Mouse (Mus musculus): ENCODE results near the gene Fam71e1.
A peak's percentile ranks its signal among the peaks of the same experiment; 100 is the strongest.

Gene Fam71e1

DNA sequence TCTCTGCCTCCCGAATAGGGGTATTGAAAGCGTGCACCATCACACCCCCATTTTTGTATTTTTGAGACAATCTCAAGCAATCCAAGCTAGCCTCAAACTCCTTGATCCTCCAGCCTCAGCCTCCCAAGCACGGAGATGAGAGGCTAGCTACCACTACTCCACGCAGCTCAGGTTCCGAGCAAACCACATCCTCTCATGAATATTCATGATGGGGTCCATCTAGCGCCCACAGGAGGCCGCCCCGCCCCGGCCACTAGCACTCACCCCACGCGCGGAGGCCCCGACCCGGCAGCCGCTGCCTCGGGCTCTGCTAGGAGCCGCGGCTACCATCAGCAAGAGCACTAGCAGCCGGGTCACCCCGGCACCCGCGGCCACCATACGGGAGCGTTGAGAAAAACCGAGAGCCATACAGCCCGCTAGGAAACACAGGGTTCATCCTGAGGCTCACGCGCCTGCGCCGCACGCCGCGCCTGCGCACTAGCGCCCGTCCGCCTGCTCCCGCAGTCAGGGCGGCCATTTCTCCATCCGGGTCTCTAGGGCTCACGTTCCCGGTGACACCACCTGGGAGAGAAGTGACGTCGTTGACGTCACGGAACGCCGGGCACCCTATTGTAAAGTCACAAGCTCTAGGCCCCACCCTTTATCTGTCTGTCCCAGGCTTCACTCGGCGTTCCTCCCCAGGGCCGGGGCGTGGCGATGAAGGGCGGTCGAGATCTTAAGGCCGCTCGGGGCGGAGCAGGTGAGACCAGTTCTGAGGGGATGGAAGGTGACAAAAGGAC lies at the start of gene Fam71e1, which contains the start of gene Emc10:
TSS of gene Fam71e1 (plus strand) at position 590 of the 779 bp plus-strand sequence.
TSS of gene Emc10 (minus strand) at position 538 of the 779 bp plus-strand sequence.
- DNase-seq: peak; percentile 96 to 98

- no peak for DNase-seq
These were observed 43.1 kb upstream of the Fam71e1 start for GRCm38 (mm10) chr7:44453256-44453655.

DNA sequence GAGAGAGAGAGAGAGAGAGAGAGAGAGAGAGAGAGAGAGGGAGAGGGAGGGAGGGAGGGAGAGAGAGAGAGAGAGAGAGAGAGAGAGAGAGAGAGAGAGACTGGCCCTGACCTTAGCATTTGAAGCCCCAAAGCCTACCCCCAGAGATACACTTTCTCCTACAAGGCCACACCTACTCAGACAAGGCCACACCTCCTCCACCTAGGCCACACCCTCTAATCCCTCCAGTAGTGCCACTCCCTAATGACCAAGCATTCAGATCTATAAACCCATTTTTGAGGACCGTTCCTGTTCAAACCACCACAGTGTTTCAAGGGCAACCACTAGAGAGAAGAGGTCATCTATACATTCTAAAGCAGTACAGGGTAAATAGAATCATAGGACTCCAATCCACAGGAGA lies 40.1 kb upstream of the Fam71e1 start:
- DNase-seq: no peak

DNA sequence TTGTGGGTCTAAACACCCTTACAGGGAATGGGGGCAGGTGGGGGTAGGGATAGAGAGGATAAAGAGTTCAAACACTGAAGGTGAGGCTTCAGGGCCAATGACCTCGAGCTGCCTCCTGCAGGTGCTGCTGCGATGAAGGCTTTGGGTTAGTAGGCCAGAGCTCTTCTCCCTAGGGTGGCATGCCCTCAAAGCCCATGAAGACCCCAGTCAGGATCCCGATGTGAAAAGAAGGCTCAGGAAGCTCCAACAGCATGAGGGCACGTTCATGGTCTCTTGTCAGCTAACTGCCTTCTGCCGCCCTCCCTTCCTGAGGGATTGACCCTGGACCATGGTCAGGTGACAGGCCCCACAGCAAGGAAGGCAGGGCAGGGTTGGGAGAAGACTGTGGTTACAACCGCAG lies 36.3 kb upstream of the Fam71e1 start:
- no peak for DNase-seq

GRCm38 (mm10) chr7:44460767-44461502 lies 35.4 kb upstream of the Fam71e1 start:
- DNase-seq: no peak

DNA sequence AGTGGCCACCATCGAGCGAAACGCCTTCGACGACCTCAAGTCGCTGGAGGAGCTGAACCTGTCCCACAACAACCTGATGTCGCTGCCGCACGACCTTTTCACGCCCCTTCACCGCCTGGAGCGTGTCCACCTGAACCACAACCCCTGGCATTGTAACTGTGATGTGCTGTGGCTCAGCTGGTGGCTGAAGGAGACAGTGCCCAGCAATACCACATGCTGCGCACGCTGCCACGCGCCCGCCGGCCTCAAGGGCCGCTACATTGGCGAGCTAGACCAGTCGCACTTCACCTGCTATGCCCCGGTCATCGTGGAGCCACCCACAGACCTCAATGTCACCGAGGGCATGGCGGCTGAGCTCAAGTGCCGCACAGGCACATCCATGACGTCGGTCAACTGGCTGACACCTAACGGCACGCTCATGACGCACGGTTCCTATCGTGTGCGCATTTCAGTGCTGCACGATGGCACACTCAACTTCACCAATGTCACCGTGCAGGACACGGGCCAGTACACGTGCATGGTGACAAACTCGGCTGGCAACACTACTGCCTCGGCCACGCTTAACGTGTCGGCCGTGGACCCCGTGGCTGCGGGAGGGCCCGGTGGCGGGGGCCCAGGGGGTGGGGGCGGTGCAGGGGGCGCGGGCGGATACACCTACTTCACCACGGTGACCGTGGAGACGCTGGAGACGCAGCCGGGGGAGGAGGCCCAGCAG lies 34.7 kb upstream of the Fam71e1 start:
- DNase-seq: no peak

DNA sequence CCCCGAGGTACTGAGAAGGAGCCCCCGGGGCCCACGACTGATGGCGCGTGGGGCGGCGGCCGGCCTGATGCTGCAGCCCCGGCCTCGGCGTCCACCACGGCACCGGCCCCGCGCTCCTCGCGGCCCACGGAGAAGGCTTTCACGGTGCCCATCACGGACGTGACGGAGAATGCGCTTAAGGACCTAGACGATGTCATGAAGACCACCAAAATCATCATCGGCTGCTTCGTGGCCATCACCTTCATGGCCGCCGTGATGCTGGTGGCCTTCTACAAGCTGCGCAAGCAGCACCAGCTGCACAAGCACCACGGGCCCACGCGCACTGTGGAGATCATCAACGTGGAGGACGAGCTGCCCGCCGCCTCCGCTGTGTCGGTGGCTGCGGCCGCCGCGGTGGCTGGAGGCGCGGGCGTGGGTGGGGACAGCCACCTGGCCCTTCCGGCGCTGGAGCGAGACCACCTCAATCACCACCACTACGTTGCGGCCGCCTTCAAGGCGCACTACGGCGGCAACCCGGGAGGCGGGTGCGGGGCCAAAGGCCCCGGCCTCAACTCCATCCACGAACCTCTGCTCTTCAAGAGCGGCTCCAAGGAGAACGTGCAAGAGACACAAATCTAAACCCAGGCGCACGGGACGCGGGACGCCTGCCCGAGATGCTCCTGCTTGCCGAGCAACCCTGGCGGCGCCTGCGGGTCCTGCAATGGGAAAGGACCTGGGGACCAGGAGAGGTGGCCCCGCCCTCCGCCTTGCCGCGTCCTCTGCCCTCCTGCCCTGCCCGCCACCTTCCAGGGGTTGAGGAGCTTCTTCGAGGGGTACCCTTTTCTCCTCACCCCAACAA lies 33.9 kb upstream of the Fam71e1 start:
- no peak for DNase-seq

- no peak for DNase-seq
These were observed 33.3 kb upstream of the Fam71e1 start for GRCm38 (mm10) chr7:44463056-44463425.

GRCm38 (mm10) chr7:44463556-44464225 lies 32.7 kb upstream of the Fam71e1 start:
- no peak for DNase-seq

DNA sequence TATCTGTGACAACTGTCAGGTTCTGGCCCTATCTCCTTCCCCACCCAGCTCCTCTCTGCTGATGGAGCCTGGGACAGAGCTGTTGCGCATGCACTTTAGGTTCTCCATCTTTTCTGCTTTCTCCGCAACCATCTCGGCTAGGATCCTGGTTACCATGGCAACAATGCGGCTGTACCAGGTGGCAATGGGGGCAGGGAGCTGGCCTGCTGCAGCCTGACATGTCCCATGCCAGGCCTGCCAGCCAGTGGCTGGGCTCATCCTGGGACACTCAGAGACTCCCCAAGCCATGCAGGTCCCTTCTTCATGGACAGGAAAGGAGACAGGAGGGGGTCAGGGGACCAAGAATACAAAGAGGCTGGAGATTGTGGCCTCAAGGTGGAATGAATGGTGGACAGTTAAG lies 31.9 kb upstream of the Fam71e1 start:
- DNase-seq: no peak

DNA sequence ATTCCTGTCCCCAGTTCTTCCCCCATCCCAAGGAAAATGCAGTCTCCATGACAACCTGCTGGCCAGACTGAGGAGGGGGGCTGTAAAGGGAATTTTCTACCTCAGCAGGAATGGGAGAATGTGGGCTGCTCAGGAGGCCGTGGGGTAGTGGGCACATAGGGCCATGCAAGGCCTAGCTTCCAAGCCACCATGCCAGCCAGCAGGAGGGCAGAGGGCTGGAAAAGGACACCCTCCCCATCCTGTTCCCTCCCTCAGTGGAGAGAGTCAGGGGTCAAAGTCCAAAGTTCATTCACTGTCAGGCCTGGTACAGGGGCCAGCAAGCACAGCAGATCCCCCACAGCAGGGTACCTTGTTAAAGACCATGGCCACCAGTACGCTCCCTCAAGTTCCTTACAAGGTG lies 31.3 kb upstream of the Fam71e1 start, which contains the start of gene Aspdh:
TSS of gene Aspdh (plus strand) at position 281 of the 400 bp plus-strand sequence.
- DNase-seq: no peak

GRCm38 (mm10) chr7:44466006-44466887 lies 30.1 kb upstream of the Fam71e1 start:
- DNase-seq: no peak

- DNase-seq: no peak
These were observed 29.5 kb upstream of the Fam71e1 start for GRCm38 (mm10) chr7:44466888-44467311.

- peak; percentile 97 to 98 for DNase-seq
These were observed 28.5 kb upstream of the Fam71e1 start, which contains the start of gene Josd2 for GRCm38 (mm10) chr7:44467811-44468411. Gene Josd2, plus strand, starts transcription at chr7:44467980.

GRCm38 (mm10) chr7:44468644-44469285 lies 27.6 kb upstream of the Fam71e1 start:
- DNase-seq: no peak

GRCm38 (mm10) chr7:44469677-44470675 lies 26.4 kb upstream of the Fam71e1 start:
- no peak for DNase-seq

- DNase-seq: no peak
These were observed 25.4 kb upstream of the Fam71e1 start for GRCm38 (mm10) chr7:44470696-44471612.
